Mouse (Mus musculus) midbrain, embryonic 14.5 days (tissue): Measurements from ENCODE around the gene Ttc37. TPM values are rescaled to one million over a fixed set of nuclear protein-coding genes. Genes with fewer than 3 reads are reported as not detected.

Source experiments
- ATAC-seq: fragments of 200-750 bp; cut with Nextera tagmentation; 2 replicates; pipeline ENCODE4 v1.8.0; 2017; ENCODE audit warnings: moderate number of reproducible peaks, moderate library complexity; ENCODE audit not compliant: low FRiP score, low TSS enrichment
- DNase-seq: peaks from one replicate; pipeline ENCODE4 v3.0.0-alpha.2; 2015
- H3K27ac ChIP-seq: fragments of 300-500 bp; sonication (generic); replicated peaks from 2 replicates; pipeline ENCODE4 v1.5.1; 2014; ENCODE audit warnings: mild to moderate bottlenecking, low read depth, low read length, moderate library complexity
- H3K27me3 ChIP-seq: fragments of 300-500 bp; sonication (generic); 2 replicates; pipeline ENCODE4 v1.6.1; 2014; ENCODE audit warnings: low read length, control low read depth, mixed read lengths; ENCODE audit not compliant: control insufficient read depth, insufficient read depth
- H3K36me3 ChIP-seq: fragments of 300-500 bp; sonication (generic); 2 replicates; pipeline ENCODE4 v1.6.1; 2014; ENCODE audit warnings: low read length, control low read depth; ENCODE audit not compliant: control insufficient read depth, insufficient read depth
- H3K4me1 ChIP-seq: fragments of 300-500 bp; sonication (generic); 2 replicates; pipeline ENCODE4 v1.6.1; 2014; ENCODE audit warnings: mild to moderate bottlenecking, antibody characterized with exemption, low read length, control low read depth; ENCODE audit not compliant: control insufficient read depth, insufficient read depth
- H3K4me2 ChIP-seq: fragments of 300-500 bp; sonication (generic); 2 replicates; pipeline ENCODE4 v1.6.1; 2014; ENCODE audit warnings: mild to moderate bottlenecking, low read length, moderate library complexity
- H3K4me3 ChIP-seq: fragments of 300-500 bp; sonication (generic); replicated peaks from 2 replicates; pipeline ENCODE4 v1.5.1; 2014; ENCODE audit warnings: low read depth, low read length
- H3K9ac ChIP-seq: fragments of 300-500 bp; sonication (generic); replicated peaks from 2 replicates; pipeline ENCODE4 v1.6.1; 2014; ENCODE audit warnings: mild to moderate bottlenecking, low read length, moderate library complexity
- H3K9me3 ChIP-seq: fragments of 300-500 bp; sonication (generic); 2 replicates; pipeline ENCODE4 v1.6.1; 2016; ENCODE audit warnings: low read length, control low read depth, mixed read lengths; ENCODE audit not compliant: control insufficient read depth
- WGBS: fragments of 180-500 bp; shearing (Covaris S2); extraction: QIAGEN DNeasy Blood & Tissue Kit; methylation state at CpG from one replicate; pipeline ENCODE4 v1.1.7; 2014; 5-methylcytosine and 5-hydroxymethylcytosine counted together
- polyA plus RNA-seq: library from polyadenylated mRNA; unstranded; fragments of >200 nt; fragmentation: Nextera tagmentation; extraction: Ambion mirVana; gene quantifications from 2 replicates; pipeline ENCODE4 v1.2.1, GENCODE M21; 2014

The Ttc37 gene
- polyA plus RNA-seq, 1 experiment from 2014 or later = 16.1 TPM

DNA sequence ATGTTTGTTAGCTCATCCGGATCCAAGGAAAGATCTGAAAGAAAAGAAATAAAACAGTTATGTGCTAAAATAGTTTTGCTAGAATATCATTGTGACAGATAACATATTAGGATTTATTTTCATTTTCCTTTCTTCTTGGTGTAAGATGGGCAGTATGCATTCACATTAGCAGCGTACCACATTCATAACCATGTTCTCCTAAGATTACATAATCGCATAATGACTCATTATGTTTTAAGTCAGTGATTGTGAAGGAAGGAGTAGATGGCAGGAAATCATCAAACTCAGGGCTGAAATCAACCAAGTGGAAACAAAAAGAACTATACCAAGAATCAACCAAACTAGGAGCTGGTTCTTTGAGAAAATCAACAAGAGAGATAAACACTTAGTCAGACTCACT is 36.0 kb upstream of the Ttc37 start:
- DNase-seq (no peak), ATAC-seq (no peak)
- H3K4me2 ChIP-seq = no peak overlapping the region
- H3K36me3 ChIP-seq = 0 out of 2 replicates have a peak, but pooled peaks cover 3% of the 10 kb centered on the region
- 97% methylated on average over 3 of the region's 3 CpGs for WGBS
- no peak overlapping the region for H3K4me3 ChIP-seq
- H3K9ac ChIP-seq = no peak overlapping the region
- no peak overlapping the region for H3K27ac ChIP-seq
- no peaks in the 10 kb centered on the region for H3K9me3 ChIP-seq
- no peaks in the 10 kb centered on the region for H3K4me1 ChIP-seq
- H3K27me3 ChIP-seq = peaks cover 8% of the 10 kb centered on the region; the same call in 1 of the 2 replicates

DNA sequence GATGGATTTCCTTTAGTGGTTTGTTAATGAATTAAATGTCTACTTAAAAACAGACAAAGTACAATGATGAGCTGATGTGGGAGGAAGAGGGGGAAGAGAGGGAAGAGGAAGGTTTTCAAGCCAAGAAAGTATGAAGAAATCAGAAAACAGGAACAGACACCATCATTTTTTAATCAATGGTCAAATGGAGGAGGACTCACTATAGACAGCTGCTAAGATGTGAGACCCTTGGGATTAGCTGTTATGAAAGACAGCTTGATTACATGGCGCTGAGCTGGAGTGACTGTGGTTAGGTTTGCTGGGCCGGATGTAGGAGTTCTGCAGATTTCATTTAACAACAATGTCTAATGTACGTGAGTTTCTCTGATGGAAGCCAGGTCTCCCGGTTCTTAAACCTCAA is 35.0 kb upstream of the Ttc37 start:
- ATAC-seq (no peak), DNase-seq (no peak)
- WGBS = 89% methylated on average over 4 of the region's 4 CpGs
- Histone ChIP-seq H3K9me3 (no peaks in the 10 kb centered on the region), H3K4me1 (no peaks in the 10 kb centered on the region), H3K36me3 (0 out of 2 replicates have a peak, but pooled peaks cover 3% of the 10 kb centered on the region), H3K27me3 (no peaks in the 10 kb centered on the region), H3K9ac (no peak overlapping the region), H3K27ac (no peak overlapping the region), H3K4me3 (no peak overlapping the region), H3K4me2 (no peak overlapping the region)

DNA sequence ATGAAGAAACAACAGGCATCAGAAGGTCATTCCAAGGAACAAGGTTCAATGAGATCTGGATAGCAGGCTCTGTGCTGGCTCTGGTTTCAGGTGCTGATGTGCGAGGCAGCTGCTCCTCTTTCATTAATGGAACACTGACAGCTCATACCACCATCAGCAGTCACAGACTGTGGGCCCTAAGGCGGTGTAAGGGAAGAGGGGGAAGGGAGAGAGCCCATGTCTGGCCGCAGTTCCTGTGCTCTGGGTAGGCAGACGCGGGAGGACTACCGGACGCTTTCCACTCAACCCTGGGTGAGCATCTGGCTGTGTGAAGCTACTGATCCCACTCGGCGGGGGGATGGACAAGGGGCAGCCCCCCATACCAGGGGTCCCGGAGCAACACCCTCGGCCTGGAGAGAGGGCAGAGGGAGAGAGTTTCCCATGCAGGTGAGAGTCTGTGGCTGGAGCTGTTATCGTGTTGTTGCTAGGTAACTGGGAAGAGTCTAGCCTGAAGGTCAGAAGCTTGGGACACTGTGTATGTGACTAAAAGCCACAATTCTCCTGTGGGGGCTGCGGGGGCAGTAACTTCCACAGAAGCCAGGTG is 34.1 kb upstream of the Ttc37 start:
- no peak overlapping the region for H3K9ac ChIP-seq
- 93% methylated on average over 13 of the region's 13 CpGs for WGBS
- DNase-seq (no peak), ATAC-seq (no peak)
- no peaks in the 10 kb centered on the region for H3K4me1 ChIP-seq
- H3K36me3 ChIP-seq = 0 out of 2 replicates have a peak, but pooled peaks cover 3% of the 10 kb centered on the region
- H3K9me3 ChIP-seq = no peaks in the 10 kb centered on the region
- H3K4me2 ChIP-seq = no peak overlapping the region
- H3K4me3 ChIP-seq = no peak overlapping the region
- H3K27me3 ChIP-seq = no peaks in the 10 kb centered on the region
- H3K27ac ChIP-seq = no peak overlapping the region

DNA sequence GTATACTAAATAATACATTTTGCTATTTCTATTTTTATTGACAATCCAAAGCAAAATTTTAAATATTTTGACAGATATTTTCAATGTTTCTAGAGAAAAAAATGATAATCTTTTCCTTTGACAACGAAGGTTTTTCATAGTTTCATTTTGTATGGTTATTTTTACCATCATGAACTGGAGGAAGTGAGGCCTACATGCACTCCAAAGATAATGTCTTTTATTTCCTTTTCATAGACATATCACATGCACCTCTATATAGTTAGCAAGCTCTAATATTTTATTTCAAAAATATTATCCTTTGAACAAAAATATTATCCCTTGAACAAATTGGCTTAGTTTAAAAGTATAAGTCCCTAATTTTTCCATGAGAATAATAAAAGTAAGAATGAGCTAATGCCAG is 24.2 kb upstream of the Ttc37 start:
- Histone ChIP-seq H3K27ac (no peak overlapping the region), H3K4me1 (no peaks in the 10 kb centered on the region), H3K4me3 (no peak overlapping the region), H3K9ac (no peak overlapping the region), H3K9me3 (no peaks in the 10 kb centered on the region), H3K36me3 (no peaks in the 10 kb centered on the region), H3K27me3 (no peaks in the 10 kb centered on the region), H3K4me2 (no peak overlapping the region)
- ATAC-seq (no peak), DNase-seq (no peak)
- WGBS = 91% methylated on average over 1 of the region's 1 CpGs

DNA sequence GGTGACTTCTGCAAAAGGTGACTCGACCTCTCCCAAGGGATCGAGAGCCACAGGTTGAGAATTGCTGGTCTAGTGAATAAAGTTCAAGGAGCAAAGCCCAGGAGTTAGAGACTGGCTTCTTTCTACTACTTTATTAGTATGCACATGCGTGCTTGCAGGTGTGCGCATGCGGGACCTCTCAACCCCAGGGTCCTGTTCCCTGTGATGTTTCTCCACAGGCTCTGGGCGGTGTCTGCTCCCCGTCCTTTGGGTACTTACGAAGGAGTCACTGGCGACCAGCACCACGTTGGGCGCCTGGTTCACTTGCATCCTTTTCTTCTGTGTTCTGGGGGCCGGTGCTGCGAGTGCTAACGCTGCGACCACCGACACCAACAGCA is 430 bp upstream of the Ttc37 start:
- ATAC-seq (peak; percentile 80), DNase-seq (peak; percentile 70)
- peak overlapping the region; percentile 72 for H3K27ac ChIP-seq
- no peaks in the 10 kb centered on the region for H3K36me3 ChIP-seq
- H3K9ac ChIP-seq = peak overlapping the region; percentile 57
- peak overlapping the region; percentile 57 for H3K4me2 ChIP-seq
- 2% methylated on average over 16 of the region's 16 CpGs for WGBS
- H3K27me3 ChIP-seq = no peaks in the 10 kb centered on the region
- H3K4me1 ChIP-seq = peaks cover 4% of the 10 kb centered on the region; the same call in 1 of the 2 replicates
- H3K4me3 ChIP-seq = peak overlapping the region; percentile 52
- H3K9me3 ChIP-seq = no peaks in the 10 kb centered on the region

DNA sequence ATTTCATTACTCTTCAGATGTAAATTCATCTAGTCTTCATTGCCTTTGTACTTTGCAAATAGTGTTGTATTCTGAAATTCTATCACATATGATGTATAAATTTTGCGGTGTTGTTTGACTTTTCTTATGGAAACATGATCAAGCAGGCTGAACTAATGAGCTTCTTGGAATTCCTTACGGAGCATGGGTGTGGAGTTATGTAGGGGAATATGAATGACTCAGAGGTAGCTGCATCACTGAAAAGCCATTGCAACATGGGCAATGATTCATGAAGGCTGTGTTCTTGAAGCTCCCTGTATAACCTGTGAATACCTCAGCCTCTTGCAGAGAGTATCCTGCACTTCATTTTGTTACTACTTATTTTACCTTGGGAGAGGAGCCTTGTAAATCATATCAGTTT is 3.5 kb downstream of the Ttc37 start:
- H3K27ac ChIP-seq = no peak overlapping the region
- ATAC-seq = no peak

DNA sequence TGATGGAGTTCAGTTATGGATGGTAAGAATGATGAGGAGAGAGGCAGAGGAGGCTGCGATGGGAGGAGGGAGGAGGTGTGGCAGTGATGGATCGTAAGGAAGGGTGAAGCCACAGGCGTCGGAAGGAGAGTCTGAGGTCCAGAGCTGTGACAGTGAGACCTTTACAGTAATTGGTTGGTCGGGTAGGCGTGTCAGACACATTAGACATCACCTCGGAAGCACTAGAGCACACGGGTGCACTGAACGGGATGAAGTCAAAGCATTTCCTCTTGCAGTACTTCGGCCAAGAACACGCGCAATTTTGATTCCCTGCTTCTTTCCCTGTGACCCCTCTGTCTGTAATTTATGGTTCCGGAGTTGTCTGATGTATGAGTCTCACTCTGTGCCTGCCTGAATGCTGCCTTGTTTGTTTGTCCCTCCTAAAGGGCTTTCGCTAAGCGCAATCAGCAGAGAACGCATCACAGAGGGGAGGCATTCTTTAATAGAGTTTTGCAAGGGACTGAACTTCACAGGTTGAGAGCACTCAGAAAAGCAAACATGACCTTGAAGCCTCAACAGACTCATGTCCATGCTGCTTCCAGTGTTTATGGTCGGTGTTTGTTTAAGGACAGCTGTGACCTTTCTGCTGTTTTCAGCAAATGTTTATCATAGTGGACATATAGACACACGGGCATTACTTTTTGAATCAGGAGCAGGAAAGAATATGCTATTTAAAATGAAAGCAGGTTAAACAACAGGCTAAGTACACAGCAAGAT is 10.7 kb downstream of the Ttc37 start:
- no peak for ATAC-seq
- DNase-seq = no peak
- Histone ChIP-seq H3K36me3 (peaks cover 53% of the 10 kb centered on the region), H3K27ac (no peak overlapping the region), H3K9me3 (no peaks in the 10 kb centered on the region), H3K4me3 (no peak overlapping the region), H3K4me2 (no peak overlapping the region), H3K4me1 (no peaks in the 10 kb centered on the region), H3K9ac (no peak overlapping the region), H3K27me3 (no peaks in the 10 kb centered on the region)
- 95% methylated on average over 18 of the region's 18 CpGs for WGBS

More for the DNA sequence above, 3.5 kb downstream of the Ttc37 start:
- Histone ChIP-seq H3K27me3 (no peaks in the 10 kb centered on the region), H3K4me3 (no peak overlapping the region), H3K4me1 (peaks cover 4% of the 10 kb centered on the region; the same call in 1 of the 2 replicates), H3K9ac (no peak overlapping the region), H3K9me3 (no peaks in the 10 kb centered on the region), H3K36me3 (no peaks in the 10 kb centered on the region), H3K4me2 (no peak overlapping the region)
- WGBS = 95% methylated on average over 2 of the region's 2 CpGs
- no peak for DNase-seq

DNA sequence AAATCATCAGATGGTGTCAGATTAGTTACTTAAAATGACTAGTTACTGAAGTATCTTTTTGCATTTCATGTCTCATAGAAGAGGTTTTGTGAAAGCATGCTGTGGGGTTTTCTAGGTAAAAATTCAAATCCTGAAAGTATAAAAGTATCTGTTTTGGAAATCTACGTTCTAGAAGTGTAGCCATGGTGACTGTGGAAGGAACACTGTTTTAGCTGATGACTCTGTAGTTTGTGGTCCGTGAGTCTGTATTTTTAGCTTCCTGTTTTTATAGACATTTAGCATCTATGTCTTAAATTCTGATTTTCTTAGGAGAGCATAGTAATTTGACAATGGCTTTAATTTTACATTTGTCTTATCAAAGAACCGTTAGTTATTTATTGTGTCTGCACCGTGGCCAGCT is 30.3 kb downstream of the Ttc37 start:
- H3K4me1 ChIP-seq = no peaks in the 10 kb centered on the region
- H3K4me2 ChIP-seq = no peak overlapping the region
- no peak overlapping the region for H3K9ac ChIP-seq
- no peak for DNase-seq
- WGBS = 96% methylated on average over 4 of the region's 4 CpGs
- no peak overlapping the region for H3K4me3 ChIP-seq
- no peak overlapping the region for H3K27ac ChIP-seq
- no peak for ATAC-seq
- H3K36me3 ChIP-seq = peaks cover 67% of the 10 kb centered on the region
- no peaks in the 10 kb centered on the region for H3K27me3 ChIP-seq
- H3K9me3 ChIP-seq = no peaks in the 10 kb centered on the region

DNA sequence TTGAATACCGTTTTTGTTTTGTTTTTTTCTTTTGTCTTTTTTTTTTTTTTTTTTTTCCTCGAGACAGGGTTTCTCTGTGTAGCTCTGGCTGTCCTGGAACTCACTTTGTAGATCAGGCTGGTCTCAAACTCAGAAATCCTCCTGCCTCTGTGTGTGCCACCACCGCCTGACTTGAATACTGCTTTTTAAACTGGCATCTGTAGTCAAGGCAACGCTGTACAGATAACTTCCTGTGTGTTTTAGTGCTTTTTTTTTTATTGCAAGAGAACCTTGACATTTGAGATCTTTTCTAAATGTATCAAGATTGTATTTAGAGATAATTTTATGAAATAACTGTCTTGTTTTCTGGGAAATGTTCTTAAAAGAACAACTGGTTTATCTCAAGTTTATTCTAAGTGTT is 33.9 kb downstream of the Ttc37 start:
- H3K4me3 ChIP-seq = no peak overlapping the region
- DNase-seq (no peak), ATAC-seq (no peak)
- H3K36me3 ChIP-seq = peaks cover 58% of the 10 kb centered on the region
- WGBS = 93% methylated on average over 4 of the region's 4 CpGs
- H3K27me3 ChIP-seq = no peaks in the 10 kb centered on the region
- no peak overlapping the region for H3K9ac ChIP-seq
- no peaks in the 10 kb centered on the region for H3K9me3 ChIP-seq
- no peaks in the 10 kb centered on the region for H3K4me1 ChIP-seq
- no peak overlapping the region for H3K27ac ChIP-seq
- H3K4me2 ChIP-seq = no peak overlapping the region
